Mouse (Mus musculus): ENCODE results near the gene Mgat2.

Mgat2 gene

GRCm38 (mm10) chr12:69179371-69179770, 4.6 kb upstream of the Mgat2 start:
- no peak for DNase-seq (ENCODE audit: low spot score in 2 of 2)

- no peak for DNase-seq (ENCODE audit: low spot score in 2 of 2)
These were observed 2.2 kb upstream of the Mgat2 start for GRCm38 (mm10) chr12:69181800-69182199.

- peak in 1 of 2 experiments; percentile 29 for DNase-seq (ENCODE audit: low spot score in 2 of 2)
These were observed 662 bp downstream of the Mgat2 start for GRCm38 (mm10) chr12:69184342-69185295.

- no peak for DNase-seq (ENCODE audit: low spot score in 2 of 2)
These were observed 1.4 kb downstream of the Mgat2 start for GRCm38 (mm10) chr12:69185371-69185770.

- no peak for DNase-seq (ENCODE audit: low spot score in 2 of 2)
These were observed 3.0 kb downstream of the Mgat2 start for GRCm38 (mm10) chr12:69186811-69187471.

- no peak for DNase-seq (ENCODE audit: low spot score in 2 of 2)
These were observed 6.1 kb downstream of the Mgat2 start for GRCm38 (mm10) chr12:69190074-69190473.

- DNase-seq (ENCODE audit: low spot score in 2 of 2): no peak
These were observed 6.6 kb downstream of the Mgat2 start for GRCm38 (mm10) chr12:69190522-69190921.

GRCm38 (mm10) chr12:69191396-69191795, 7.4 kb downstream of the Mgat2 start:
- DNase-seq (ENCODE audit: low spot score in 2 of 2): no peak

- no peak for DNase-seq (ENCODE audit: low spot score in 2 of 2)
These were observed 8.7 kb downstream of the Mgat2 start for GRCm38 (mm10) chr12:69192637-69193036.

GRCm38 (mm10) chr12:69196444-69197377, 12.8 kb downstream of the Mgat2 start, which contains the start of gene Gm49383:
TSS of gene Gm49383 (minus strand) at chr12:69197104.
- peak; percentile 25 to 45 for DNase-seq (ENCODE audit: low spot score in 2 of 2)

- peak in 1 of 2 experiments; percentile 30 for DNase-seq (ENCODE audit: low spot score in 2 of 2)
These were observed 13.6 kb downstream of the Mgat2 start for GRCm38 (mm10) chr12:69197378-69198163.

GRCm38 (mm10) chr12:69198164-69198535, 14.2 kb downstream of the Mgat2 start, which contains the start of gene Dnaaf2:
TSS of gene Dnaaf2 (minus strand) at chr12:69198429.
- peak; percentile 34 to 40 for DNase-seq (ENCODE audit: low spot score in 2 of 2)

GRCm38 (mm10) chr12:69198985-69199384, 15.0 kb downstream of the Mgat2 start:
- no peak for DNase-seq (ENCODE audit: low spot score in 2 of 2)

- no peak for DNase-seq (ENCODE audit: low spot score in 2 of 2)
These were observed 20.3 kb downstream of the Mgat2 start, which contains the start of gene Gm49384 for GRCm38 (mm10) chr12:69204052-69204833. TSS of gene Gm49384 (minus strand) at chr12:69204267.

- no peak for DNase-seq (ENCODE audit: low spot score in 2 of 2)
These were observed 23.4 kb downstream of the Mgat2 start for GRCm38 (mm10) chr12:69207396-69207795.

GRCm38 (mm10) chr12:69207926-69208325, 24.0 kb downstream of the Mgat2 start:
- no peak for DNase-seq (ENCODE audit: low spot score in 2 of 2)

- DNase-seq (ENCODE audit: low spot score in 2 of 2): no peak
These were observed 24.6 kb downstream of the Mgat2 start for GRCm38 (mm10) chr12:69208520-69208919.

- no peak for DNase-seq (ENCODE audit: low spot score in 2 of 2)
These were observed 26.4 kb downstream of the Mgat2 start for GRCm38 (mm10) chr12:69210056-69210979.

GRCm38 (mm10) chr12:69211057-69211456, 27.1 kb downstream of the Mgat2 start:
- no peak for DNase-seq (ENCODE audit: low spot score in 2 of 2)
